Comparison of ENCODE assay signal across 10 mouse cellular contexts in genomic region chr9:41479854-41480749, GRCm38 (mm10).
DNase-seq lines count a peak whose midpoint lies in the region; ATAC-seq lines count a peak whose summit lies in the region.
"Had no signal": no experiment of that assay in that cellular context is flagged by ENCODE, and none has a peak within 500 bp of the region (broad histone marks: within the 10 kb centered on the region; RNA-seq: fewer than 3 reads in every experiment).

No protein-coding gene starts in this region.

- WGBS in kidney, embryonic 14.5 days = 58% methylated on average over 13 of the region's 13 CpGs
- 88% methylated on average over 13 of the region's 13 CpGs for WGBS in forebrain, embryonic 16.5 days

- H3K9ac ChIP-seq in kidney, embryonic 14.5 days (ENCODE audit: low read depth, low read length) = no peak overlapping the region
- H3K9ac ChIP-seq in forebrain, embryonic 16.5 days (replicated peaks; ENCODE audit: low read depth, low read length) = no peak overlapping the region

- no peak overlapping the region for H3K4me2 ChIP-seq in kidney, embryonic 14.5 days (replicated peaks; ENCODE audit: low read depth, low read length)
- H3K4me2 ChIP-seq in forebrain, embryonic 16.5 days (ENCODE audit: low read length) = no peak overlapping the region

- peak; percentile 13 for DNase-seq in kidney, adult 11 months
- DNase-seq in 3T3-L1 (ENCODE audit: low read depth, low spot score) (peak; percentile 98), adipocyte (ENCODE audit: low spot score) (peak; percentile 71)
- DNase-seq in heart, postnatal 25 days (ENCODE audit: low spot score) = peak; percentile 48
- DNase-seq in natural killer cell, adult 2 months (ENCODE audit: low spot score in 2 of 2) = no peak
- no peak for DNase-seq in layer of hippocampus, adult 8-10 months (ENCODE audit: low spot score in 2 of 2)

- no peak overlapping the region for H3K27ac ChIP-seq in kidney, embryonic 14.5 days (ENCODE audit: low read depth, low read length)
- H3K27ac ChIP-seq in forebrain, embryonic 16.5 days (ENCODE audit: low read length) = no peak overlapping the region
- H3K27ac ChIP-seq: hindbrain, postnatal 0 days; midbrain, embryonic 10.5 days had no signal

- no peak for ATAC-seq in kidney, embryonic 14.5 days (ENCODE audit: low FRiP score, low TSS enrichment)
- ATAC-seq in forebrain, embryonic 16.5 days = no peak
- ATAC-seq: hindbrain, postnatal 0 days had no signal

- H3K4me3 ChIP-seq in kidney, embryonic 14.5 days (ENCODE audit: low read length) = no peak overlapping the region
- no peak overlapping the region for H3K4me3 ChIP-seq in forebrain, embryonic 16.5 days (replicated peaks; ENCODE audit: low read length)
- H3K4me3 ChIP-seq: midbrain, embryonic 10.5 days had no signal

- intact Hi-C loops in heart, postnatal 25 days (cut with DNase I) = loop anchor here (5.0 kb wide), 1 partner anchor 102 kb away; no protein-coding TSS in a partner anchor

- no peaks in the 10 kb centered on the region for H3K27me3 ChIP-seq in kidney, embryonic 14.5 days (ENCODE audit: control insufficient read depth, insufficient read depth, low read length)
- H3K27me3 ChIP-seq in forebrain, embryonic 16.5 days (replicated peaks; ENCODE audit: control insufficient read depth, insufficient read depth, low read length) = no peaks in the 10 kb centered on the region

- no peaks in the 10 kb centered on the region for H3K9me3 ChIP-seq in kidney, embryonic 14.5 days (ENCODE audit: control insufficient read depth, low read length)
- no peaks in the 10 kb centered on the region for H3K9me3 ChIP-seq in forebrain, embryonic 16.5 days (ENCODE audit: control insufficient read depth, low read length)
- H3K9me3 ChIP-seq: midbrain, embryonic 10.5 days had no signal

- no peaks in the 10 kb centered on the region for H3K36me3 ChIP-seq in kidney, embryonic 14.5 days (ENCODE audit: control insufficient read depth, insufficient read depth, low read length)
- H3K36me3 ChIP-seq in forebrain, embryonic 16.5 days (ENCODE audit: control insufficient read depth, insufficient read depth) = no peaks in the 10 kb centered on the region

- no peaks in the 10 kb centered on the region for H3K4me1 ChIP-seq in kidney, embryonic 14.5 days (ENCODE audit: control insufficient read depth, insufficient read depth, low read length)
- H3K4me1 ChIP-seq in forebrain, embryonic 16.5 days (replicated peaks; ENCODE audit: control insufficient read depth, insufficient read depth, low read length) = peaks cover 11% of the 10 kb centered on the region

Comparison
In these comparisons a context has a peak if more than half of its experiments do, and no peak if none do; other contexts are left out.
1. DNase-seq: peak in kidney, adult 11 months (single experiment), 3T3-L1 (single experiment), adipocyte (single experiment) and heart, postnatal 25 days (single experiment); none in natural killer cell, adult 2 months (0 of 2) and layer of hippocampus, adult 8-10 months (0 of 2).